10 mouse cellular contexts compared by ENCODE assay signal in genomic region chr6:94145430-94146205, GRCm38 (mm10).
DNase-seq lines count a peak whose midpoint lies in the region; ATAC-seq and TF ChIP-seq lines count a peak whose summit lies in the region.
"Had no signal": no experiment of that assay in that cellular context is flagged by ENCODE, and none has a peak within 500 bp of the region (broad histone marks: within the 10 kb centered on the region; RNA-seq: fewer than 3 reads in every experiment).

No protein-coding gene starts in this region.

- no peak overlapping the region for H3K4me3 ChIP-seq in kidney, postnatal 0 days (replicated peaks; ENCODE audit: low read depth, low read length)
- no peak overlapping the region for H3K4me3 ChIP-seq in forebrain, embryonic 11.5 days (ENCODE audit: low read depth, low read length)
- H3K4me3 ChIP-seq: megakaryocyte, embryonic 14.5 days had no signal

- H3K4me2 ChIP-seq in kidney, postnatal 0 days (ENCODE audit: low read length), result no peak overlapping the region
- H3K4me2 ChIP-seq in forebrain, embryonic 11.5 days (ENCODE audit: low read depth, low read length, severe bottlenecking), result no peak overlapping the region

- peaks cover 5% of the 10 kb centered on the region; the same call in 1 of the 2 replicates for H3K4me1 ChIP-seq in kidney, postnatal 0 days (replicated peaks; ENCODE audit: insufficient read depth, low read length)
- peaks cover 2% of the 10 kb centered on the region; the same call in 1 of the 2 replicates for H3K4me1 ChIP-seq in forebrain, embryonic 11.5 days (replicated peaks; ENCODE audit: control insufficient read depth, insufficient read depth, low read length)
- H3K4me1 ChIP-seq: megakaryocyte, embryonic 14.5 days had no signal

- TF ChIP-seq CTCF in kidney, postnatal 0 days (IDR thresholded peaks at IDR 0.05; ENCODE audit: low read depth), result no peak

- ATAC-seq in kidney, postnatal 0 days (replicated peaks; ENCODE audit: low FRiP score, low read depth), result no peak
- ATAC-seq in megakaryocyte, adult 5-6 weeks (ENCODE audit: poor library complexity, severe bottlenecking), result no peak
- ATAC-seq in forebrain, embryonic 11.5 days (replicated peaks; ENCODE audit: low FRiP score), result no peak

- peak; percentile 42 to 68 for DNase-seq in urinary bladder, postnatal 4 days (ENCODE audit: low spot score in 2 of 2)
- DNase-seq in urinary bladder, postnatal 10 days (ENCODE audit: low spot score), result no peak
- peak; percentile 33 to 69 for DNase-seq in gastrocnemius, postnatal 4 days (ENCODE audit: low spot score in 2 of 2)
- peak; percentile 62 for DNase-seq in kidney, postnatal 0 days (ENCODE audit: low spot score)
- DNase-seq in testis, postnatal 14 days (ENCODE audit: low spot score), result peak; percentile 36
- DNase-seq in frontal cortex, postnatal 10 days (ENCODE audit: low spot score in 2 of 2), result no peak
- DNase-seq in forebrain, embryonic 11.5 days (ENCODE audit: low spot score), result no peak
- DNase-seq: thymus, adult 2 months had no signal

- H3K27me3 ChIP-seq in kidney, postnatal 0 days (ENCODE audit: insufficient read depth, low read length), result no peaks in the 10 kb centered on the region
- no peaks in the 10 kb centered on the region for H3K27me3 ChIP-seq in forebrain, embryonic 11.5 days (ENCODE audit: control insufficient read depth, insufficient read depth, low read length)
- H3K27me3 ChIP-seq: megakaryocyte, embryonic 14.5 days had no signal

- H3K27ac ChIP-seq in kidney, postnatal 0 days, result no peak overlapping the region
- H3K27ac ChIP-seq in forebrain, embryonic 11.5 days (ENCODE audit: low read depth, low read length), result no peak overlapping the region

- H3K9ac ChIP-seq in kidney, postnatal 0 days (ENCODE audit: low read depth, low read length), result no peak overlapping the region
- H3K9ac ChIP-seq in forebrain, embryonic 11.5 days (ENCODE audit: low read length), result no peak overlapping the region

- no peaks in the 10 kb centered on the region for H3K36me3 ChIP-seq in kidney, postnatal 0 days (ENCODE audit: insufficient read depth, low read length)
- no peaks in the 10 kb centered on the region for H3K36me3 ChIP-seq in forebrain, embryonic 11.5 days (ENCODE audit: control insufficient read depth, insufficient read depth, low read length)

- 71% methylated on average over 8 of the region's 8 CpGs for WGBS in kidney, postnatal 0 days
- whole genome bisulfite sequencing in forebrain, embryonic 11.5 days, result 94% methylated on average over 8 of the region's 8 CpGs

- no peaks in the 10 kb centered on the region for H3K9me3 ChIP-seq in kidney, postnatal 0 days (replicated peaks; ENCODE audit: low read length)
- no peaks in the 10 kb centered on the region for H3K9me3 ChIP-seq in forebrain, embryonic 11.5 days (ENCODE audit: control insufficient read depth, low read length)

Comparison
In these comparisons a context has a peak if more than half of its experiments do, and no peak if none do; other contexts are left out.
1. DNase-seq: peak in urinary bladder, postnatal 4 days (2 of 2), gastrocnemius, postnatal 4 days (2 of 2), kidney, postnatal 0 days (single experiment) and testis, postnatal 14 days (single experiment); none in urinary bladder, postnatal 10 days (single experiment), frontal cortex, postnatal 10 days (0 of 2) and forebrain, embryonic 11.5 days (single experiment).